In the genomic region with DNA sequence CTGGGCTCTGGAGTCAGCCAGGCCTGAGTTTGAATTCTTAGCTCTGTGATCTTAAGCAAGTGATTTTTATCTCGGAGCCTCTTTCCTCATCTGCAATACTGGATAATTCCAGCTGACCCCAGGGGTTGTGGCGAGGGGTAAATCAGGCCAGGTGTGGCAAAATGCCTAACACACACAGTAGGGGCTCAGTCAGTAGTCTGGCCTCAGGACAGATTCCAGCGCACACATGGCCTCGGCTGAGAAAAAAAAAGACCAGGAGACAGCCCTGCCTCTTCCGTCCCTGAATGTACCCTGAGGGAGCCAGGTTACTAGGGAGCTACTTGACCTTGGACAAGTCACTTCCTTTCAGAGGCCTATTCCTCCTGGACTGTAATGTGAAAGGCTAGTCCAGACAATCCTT, we compare ENCODE assay signal across 34 mouse cellular contexts. TPM values are rescaled to one million over a fixed set of nuclear protein-coding genes. Genes with fewer than 3 reads are reported as not detected.
DNase-seq lines count a peak whose midpoint lies in the region; ATAC-seq and TF ChIP-seq lines count a peak whose summit lies in the region.
"Had no signal": no experiment of that assay in that cellular context is flagged by ENCODE, and none has a peak within 500 bp of the region (broad histone marks: within the 10 kb centered on the region; RNA-seq: fewer than 3 reads in every experiment).

No protein-coding gene starts in this region.

- no peaks in the 10 kb centered on the region for H3K27me3 ChIP-seq in lung, embryonic 16.5 days (ENCODE audit: control insufficient read depth, insufficient read depth, low read depth, low read length)
- H3K27me3 ChIP-seq: embryonic facial prominence, embryonic 13.5 days; forebrain, embryonic 12.5 days; midbrain, embryonic 15.5 days; neural tube, embryonic 12.5 days had no signal

- no peak for TF ChIP-seq POLR2A in lung, adult 2 months (IDR thresholded peaks at IDR 0.05; ENCODE audit: borderline replicate concordance, extremely low read depth, low read depth, low read length)

- DNase-seq in CD4-positive, CD25-positive, alpha-beta regulatory T cell, adult 2 months (ENCODE audit: low read depth, low spot score), result peak; percentile 20
- no peak for DNase-seq in lung, adult 2 months
- peak; percentile 91 for DNase-seq in R1 (ENCODE audit: low read depth, low spot score)
- DNase-seq in left cerebral cortex, adult 18-20 months (ENCODE audit: low spot score in 2 of 2), result no peak
- DNase-seq: adrenal gland, postnatal 14 days; cerebellum, adult 18-20 months; cerebellum, postnatal 10 days; forebrain, postnatal 0 days; gastrocnemius, postnatal 14 days; heart, adult 18-20 months; heart, postnatal 36 days; kidney, adult 2 months; kidney, postnatal 4 days; left cerebral cortex, postnatal 4 days; liver, postnatal 0 days; right cerebral cortex, adult 18-20 months had no signal

- no peak overlapping the region for H3K9ac ChIP-seq in lung, embryonic 16.5 days (ENCODE audit: low read length)
- H3K9ac ChIP-seq: embryonic facial prominence, embryonic 13.5 days; forebrain, embryonic 12.5 days; forebrain, postnatal 0 days; hindbrain, embryonic 13.5 days; liver, embryonic 12.5 days; liver, postnatal 0 days; midbrain, embryonic 15.5 days; neural tube, embryonic 12.5 days had no signal

- H3K4me2 ChIP-seq in lung, embryonic 16.5 days (ENCODE audit: low read depth, low read length), result no peak overlapping the region
- H3K4me2 ChIP-seq: embryonic facial prominence, embryonic 13.5 days; forebrain, embryonic 12.5 days; heart, embryonic 11.5 days; hindbrain, embryonic 13.5 days; liver, embryonic 12.5 days; midbrain, embryonic 15.5 days; neural tube, embryonic 12.5 days had no signal

- no peak overlapping the region for H3K4me3 ChIP-seq in lung, embryonic 16.5 days (ENCODE audit: low read length)
- no peak overlapping the region for H3K4me3 ChIP-seq in lung, adult 2 months (replicated peaks; ENCODE audit: extremely low read depth, low read depth, low read length)
- H3K4me3 ChIP-seq: embryonic facial prominence, embryonic 13.5 days; forebrain, embryonic 12.5 days; hindbrain, embryonic 13.5 days; liver, embryonic 12.5 days; midbrain, embryonic 10.5 days; midbrain, embryonic 15.5 days; neural tube, embryonic 12.5 days had no signal

- peak overlapping the region; percentile 7; the same call in 1 of the 2 replicates for H3K27ac ChIP-seq in lung, embryonic 16.5 days (ENCODE audit: low read length)
- H3K27ac ChIP-seq: embryonic facial prominence, embryonic 13.5 days; forebrain, embryonic 12.5 days; hindbrain, embryonic 13.5 days; liver, embryonic 12.5 days; midbrain, embryonic 10.5 days; midbrain, embryonic 15.5 days; neural tube, embryonic 12.5 days had no signal

- H3K36me3 ChIP-seq in lung, embryonic 16.5 days (ENCODE audit: control insufficient read depth, insufficient read depth, low read length), result peaks cover 13% of the 10 kb centered on the region
- H3K36me3 ChIP-seq: forebrain, embryonic 12.5 days; hindbrain, embryonic 13.5 days; midbrain, embryonic 10.5 days; midbrain, embryonic 15.5 days; neural tube, embryonic 12.5 days had no signal

- ATAC-seq in CD4-positive, CD25-positive, alpha-beta regulatory T cell, adult 4 months, result no peak
- no peak for ATAC-seq in lung, embryonic 16.5 days (ENCODE audit: low read depth)
- ATAC-seq in frontal cortex, adult (ENCODE audit: low TSS enrichment), result no peak
- ATAC-seq: forebrain, postnatal 0 days; liver, embryonic 12.5 days; liver, postnatal 0 days; midbrain, embryonic 15.5 days had no signal

- WGBS in lung, embryonic 16.5 days, result 80% methylated on average over 5 of the region's 5 CpGs
- WGBS in lung, adult 2 months, result 69% methylated on average over 5 of the region's 5 CpGs

- H3K4me1 ChIP-seq in lung, embryonic 16.5 days (replicated peaks; ENCODE audit: control insufficient read depth, insufficient read depth, low read length), result peaks cover 41% of the 10 kb centered on the region
- H3K4me1 ChIP-seq in lung, adult 2 months (ENCODE audit: control insufficient read depth, insufficient read depth, low read length), result peaks cover 14% of the 10 kb centered on the region

- no peaks in the 10 kb centered on the region for H3K9me3 ChIP-seq in lung, embryonic 16.5 days (ENCODE audit: control insufficient read depth, low read length)
- H3K9me3 ChIP-seq: embryonic facial prominence, embryonic 13.5 days; forebrain, embryonic 12.5 days; G1E; hindbrain, embryonic 13.5 days; liver, embryonic 12.5 days; midbrain, embryonic 10.5 days; midbrain, embryonic 15.5 days; neural tube, embryonic 12.5 days had no signal

- TF ChIP-seq CTCF in lung, adult 2 months (IDR thresholded peaks at IDR 0.05; ENCODE audit: insufficient read depth, low read length), result no peak

RNA-seq across cellular contexts. Expression of a gene that starts 11.6 kb away (rescaled TPM):
- 10 to 100 TPM; 11.7 to 13.2 TPM for polyA plus RNA-seq in CD4-positive, CD25-positive, alpha-beta regulatory T cell, adult 4 months (2017; shearing (Covaris generic))
- polyA plus RNA-seq in lung, embryonic 16.5 days (2015; fragmentation: Nextera tagmentation; extraction: Ambion mirVana), result 4.8 and 5.9 TPM in 2 replicates
- 63.0 and 64.0 TPM in 2 replicates for polyA plus RNA-seq in lung, adult 2 months (2012; rRNA removed)
- total RNA-seq in left cerebral cortex, adult 18-20 months (2021), result 10 to 100 TPM; 13.6 to 15.5 TPM

RNA-seq across cellular contexts. Expression of a gene that starts 17.9 kb away (rescaled TPM):
- polyA plus RNA-seq in CD4-positive, CD25-positive, alpha-beta regulatory T cell, adult 4 months (2017; shearing (Covaris generic)), result 1 to 10 TPM in 1 of 2 experiments, under 1 TPM in 1; 0.59 to 1.1 TPM
- polyA plus RNA-seq in lung, embryonic 16.5 days (2015; fragmentation: Nextera tagmentation; extraction: Ambion mirVana), result 0.13 and 0.53 TPM in 2 replicates
- 0.06 TPM in 1 of 2 replicates, not detected in the other for polyA plus RNA-seq in lung, adult 2 months (2012; rRNA removed)
- not detected for total RNA-seq in left cerebral cortex, adult 18-20 months (2021)
- total RNA-seq: forebrain, postnatal 0 days; gastrocnemius, postnatal 14 days; heart, adult 18-20 months; heart, postnatal 36 days; layer of hippocampus, postnatal 25 days; megakaryocyte progenitor cell, adult 5-6 weeks had no signal
- polyA plus RNA-seq: G1E; liver, embryonic 12.5 days had no signal

RNA-seq across cellular contexts. Expression of a gene that starts 19.6 kb away (rescaled TPM):
- polyA plus RNA-seq in CD4-positive, CD25-positive, alpha-beta regulatory T cell, adult 4 months (2017; shearing (Covaris generic)), result 1 to 10 TPM in 1 of 2 experiments, not detected in 1; 5.3 TPM
- 0.21 TPM in 1 of 2 replicates, not detected in the other for polyA plus RNA-seq in lung, embryonic 16.5 days (2015; fragmentation: Nextera tagmentation; extraction: Ambion mirVana)
- 0.45 and 1.5 TPM in 2 replicates for polyA plus RNA-seq in lung, adult 2 months (2012; rRNA removed)
- total RNA-seq in left cerebral cortex, adult 18-20 months (2021), result 1 to 10 TPM; 3.8 to 6.4 TPM
- total RNA-seq: adrenal gland, postnatal 14 days; common myeloid progenitor, adult 5-6 weeks; gastrocnemius, postnatal 14 days had no signal
- polyA plus RNA-seq: C2C12; embryonic facial prominence, embryonic 13.5 days; forebrain, postnatal 0 days; heart, embryonic 11.5 days; heart, embryonic 16.5 days; kidney, adult 2 months; liver, embryonic 12.5 days; liver, postnatal 0 days; thymus, postnatal 0 days had no signal

RNA-seq across cellular contexts. Expression of a gene that starts 21.2 kb away (rescaled TPM):
- polyA plus RNA-seq in CD4-positive, CD25-positive, alpha-beta regulatory T cell, adult 4 months (2017; shearing (Covaris generic)), result under 1 TPM in 1 of 2 experiments, not detected in 1; 0.42 TPM
- 0.06 TPM in 1 of 2 replicates, not detected in the other for polyA plus RNA-seq in lung, embryonic 16.5 days (2015; fragmentation: Nextera tagmentation; extraction: Ambion mirVana)
- polyA plus RNA-seq in lung, adult 2 months (2012; rRNA removed), result 0.28 and 0.31 TPM in 2 replicates
- total RNA-seq in left cerebral cortex, adult 18-20 months (2021), result under 1 TPM; 0.19 to 0.42 TPM
- total RNA-seq: common myeloid progenitor, adult 5-6 weeks; G1E; gastrocnemius, postnatal 14 days; heart, adult 18-20 months; heart, postnatal 36 days; megakaryocyte progenitor cell, adult 5-6 weeks had no signal
- polyA plus RNA-seq: G1E; heart, embryonic 16.5 days; thymus, postnatal 0 days had no signal

RNA-seq across cellular contexts. Expression of a gene that starts 28.7 kb away (rescaled TPM):
- 10 to 100 TPM; 52.2 to 71.7 TPM for polyA plus RNA-seq in CD4-positive, CD25-positive, alpha-beta regulatory T cell, adult 4 months (2017; shearing (Covaris generic))
- polyA plus RNA-seq in lung, embryonic 16.5 days (2015; fragmentation: Nextera tagmentation; extraction: Ambion mirVana), result 24.0 and 26.9 TPM in 2 replicates
- polyA plus RNA-seq in lung, adult 2 months (2012; rRNA removed), result 22.9 and 26.6 TPM in 2 replicates
- total RNA-seq in left cerebral cortex, adult 18-20 months (2021), result 10 to 100 TPM; 31.6 to 36.0 TPM

Comparison
In these comparisons a context has a peak if more than half of its experiments do, and no peak if none do; other contexts are left out.
1. DNase-seq: peak in CD4-positive, CD25-positive, alpha-beta regulatory T cell, adult 2 months (single experiment) and R1 (single experiment); none in lung, adult 2 months (single experiment) and left cerebral cortex, adult 18-20 months (0 of 2).